Mouse (Mus musculus): Measurements from ENCODE around the gene Eps8l1.

GRCm38 (mm10) chr7:4478796-4479291 is 18.4 kb downstream of the Eps8l1 start:
- no peak for TF ChIP-seq CTCF (IDR thresholded peaks at IDR 0.05; ENCODE audit: borderline replicate concordance, insufficient read depth, low read length)
- no peak for TF ChIP-seq POLR2A (IDR thresholded peaks at IDR 0.05; ENCODE audit: low read depth, low read length)

Measured in embryonic fibroblast, embryonic 13.5 days (primary cell).